Mouse (Mus musculus) CH12.LX (cell line): ENCODE measurements at regions not wholly inside any gene's neighbourhood (a gene's known extent, or its start where the extent isn't known, plus 50 kb on each side); places are given as distances from the start of the nearest gene placed in this dataset.

Experiments used
- CTCF ChIP-seq, 2 experiments: IDR thresholded peaks in 1 of 2; conservative IDR thresholded peaks in 1 of 2; 2 replicates each; pipeline ENCODE4 v1.5.1; 2011 to 2012; ENCODE audit warnings: low read depth in 2 of 2, low read length in 2 of 2, improper control_type of control experiment in 1 of 2, inconsistent platforms in 1 of 2, mild to moderate bottlenecking in 1 of 2, moderate library complexity in 1 of 2
- ELF1 ChIP-seq: IDR thresholded peaks from 2 replicates; pipeline ENCODE4 v1.6.1; 2014; ENCODE audit warnings: low read depth, mild to moderate bottlenecking, inconsistent platforms, low read length, improper control_type of control experiment
- EP300 ChIP-seq: IDR thresholded peaks from 2 replicates; pipeline ENCODE4 v1.6.1; 2011; ENCODE audit warnings: low read length, improper control_type of control experiment
- ETS1 ChIP-seq: conservative IDR thresholded peaks from 2 replicates; pipeline ENCODE4 v1.6.1; 2012; ENCODE audit warnings: low read depth, mild to moderate bottlenecking, inconsistent platforms, low read length, improper control_type of control experiment, moderate library complexity
- HCFC1 ChIP-seq: IDR thresholded peaks from 2 replicates; pipeline ENCODE4 v1.6.1; 2012; ENCODE audit warnings: low read depth, mild to moderate bottlenecking, inconsistent platforms, low read length, improper control_type of control experiment
- JUND ChIP-seq: conservative IDR thresholded peaks from 2 replicates; pipeline ENCODE4 v1.6.1; 2011; ENCODE audit warnings: low read depth, low read length, improper control_type of control experiment
- MAFK ChIP-seq: IDR thresholded peaks from 2 replicates; pipeline ENCODE4 v1.6.1; 2011; ENCODE audit warnings: low read length, improper control_type of control experiment; ENCODE audit not compliant: insufficient replicate concordance
- PAX5 ChIP-seq: IDR thresholded peaks from 2 replicates; pipeline ENCODE4 v1.6.1; 2012; ENCODE audit warnings: low read length, inconsistent platforms, mixed read lengths
- POLR2A ChIP-seq: IDR thresholded peaks from 2 replicates; pipeline ENCODE4 v1.6.1; 2011; ENCODE audit warnings: low read depth, mild to moderate bottlenecking, improper control_type of control experiment, low read length
- RCOR1 ChIP-seq: conservative IDR thresholded peaks from 2 replicates; pipeline ENCODE4 v1.6.1; 2012; ENCODE audit warnings: low read depth, mild to moderate bottlenecking, inconsistent platforms, low read length, improper control_type of control experiment
- TBP ChIP-seq: conservative IDR thresholded peaks from 2 replicates; pipeline ENCODE4 v1.6.1; 2011; ENCODE audit warnings: low read depth, low read length, improper control_type of control experiment
- ZMIZ1 ChIP-seq: IDR thresholded peaks from 2 replicates; pipeline ENCODE4 v1.6.1; 2012; ENCODE audit warnings: low read depth, mild to moderate bottlenecking, inconsistent platforms, low read length, improper control_type of control experiment
- ZNF384 ChIP-seq: IDR thresholded peaks from 2 replicates; pipeline ENCODE4 v1.6.1; 2012; ENCODE audit warnings: low read depth, low read length, improper control_type of control experiment, inconsistent platforms

DNA sequence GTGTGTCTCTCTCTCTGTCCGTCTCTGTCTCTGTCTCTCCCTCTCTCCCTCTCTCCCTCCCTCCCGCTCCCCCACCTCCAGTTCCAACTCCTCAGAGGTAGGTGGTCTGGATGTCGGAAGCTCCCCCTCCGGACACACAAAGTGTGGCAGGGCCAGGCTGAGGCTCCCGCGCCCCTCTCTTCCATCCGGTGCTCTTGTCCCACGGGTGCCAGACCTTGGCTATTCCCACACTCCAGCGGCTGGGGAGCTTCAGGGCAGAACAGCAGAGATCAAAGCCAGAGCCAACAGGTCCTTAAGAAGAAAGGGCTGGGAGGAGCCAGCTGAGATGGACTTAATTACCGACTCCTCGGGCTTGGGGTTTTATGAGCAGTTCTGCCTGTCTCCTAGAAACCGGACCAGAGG, 101.1 kb upstream of the Med13l start:
- TF ChIP-seq EP300 (no peak), ETS1 (no peak), TBP (no peak), CTCF (conservative IDR thresholded peaks at IDR 0.05 in 1 of 2, IDR thresholded peaks at IDR 0.05 in 1 of 2; ENCODE audit: low read depth in 2 of 2, low read length in 2 of 2) (no peak), POLR2A (no peak), ZMIZ1 (no peak), PAX5 (no peak), MAFK (no peak), ELF1 (no peak), ZNF384 (no peak), HCFC1 (no peak), JUND (no peak), RCOR1 (no peak)
